Mouse (Mus musculus) heart, postnatal 0 days (tissue): ENCODE measurements around the gene Nup214. TPM values are rescaled to one million over a fixed set of nuclear protein-coding genes. Genes with fewer than 3 reads are reported as not detected.

Source experiments
- ATAC-seq: fragments of 200-750 bp; cut with Nextera tagmentation; 2 replicates; pipeline ENCODE4 v1.8.0; 2017; ENCODE audit warnings: low read depth, moderate number of reproducible peaks, moderate library complexity; ENCODE audit not compliant: insufficient read depth
- DNase-seq: peaks from one replicate; pipeline ENCODE4 v3.0.0-alpha.2; 2016; ENCODE audit warnings: low spot score
- H3K27ac ChIP-seq: fragments of 300-500 bp; sonication (generic); 2 replicates; pipeline ENCODE4 v1.5.1; 2014; ENCODE audit warnings: low read depth, mild to moderate bottlenecking
- H3K27me3 ChIP-seq: fragments of 300-500 bp; sonication (generic); 2 replicates; pipeline ENCODE4 v1.6.1; 2014; ENCODE audit warnings: low read length, mixed read lengths; ENCODE audit not compliant: control insufficient read depth, insufficient read depth
- H3K36me3 ChIP-seq: fragments of 300-500 bp; sonication (generic); replicated peaks from 2 replicates; pipeline ENCODE4 v1.6.1; 2014; ENCODE audit warnings: low read length, mixed read lengths; ENCODE audit not compliant: control insufficient read depth, insufficient read depth
- H3K4me1 ChIP-seq: fragments of 300-500 bp; sonication (generic); 2 replicates; pipeline ENCODE4 v1.6.1; 2014; ENCODE audit warnings: antibody characterized with exemption; ENCODE audit not compliant: control insufficient read depth, insufficient read depth
- H3K4me2 ChIP-seq: fragments of 300-500 bp; sonication (generic); 2 replicates; pipeline ENCODE4 v1.6.1; 2014; ENCODE audit warnings: low read depth, mild to moderate bottlenecking, low read length, moderate library complexity
- H3K4me3 ChIP-seq: fragments of 300-500 bp; sonication (generic); 2 replicates; pipeline ENCODE4 v1.5.1; 2014; ENCODE audit warnings: low read depth, low read length
- H3K9ac ChIP-seq: fragments of 300-500 bp; sonication (generic); replicated peaks from 2 replicates; pipeline ENCODE4 v1.6.1; 2014; ENCODE audit warnings: low read depth, low read length, mixed read lengths
- H3K9me3 ChIP-seq: fragments of 300-500 bp; sonication (generic); replicated peaks from 2 replicates; pipeline ENCODE4 v1.6.1; 2016; ENCODE audit warnings: low read length; ENCODE audit not compliant: control insufficient read depth
- CTCF ChIP-seq: IDR thresholded peaks from 2 replicates; pipeline ENCODE4 v1.5.1; 2016; ENCODE audit warnings: antibody characterized with exemption, control low read depth, low read depth
- EP300 ChIP-seq: IDR thresholded peaks from 2 replicates; pipeline ENCODE4 v1.6.1; 2016; ENCODE audit warnings: antibody characterized with exemption, low read depth
- WGBS: fragments of 180-500 bp; shearing (Covaris S2); extraction: QIAGEN DNeasy Blood & Tissue Kit; methylation state at CpG from one replicate; pipeline ENCODE4 v1.1.7; 2014; 5-methylcytosine and 5-hydroxymethylcytosine counted together
- polyA plus RNA-seq: library from polyadenylated mRNA; unstranded; fragments of >200 nt; fragmentation: Nextera tagmentation; extraction: Ambion mirVana; gene quantifications from 2 replicates; pipeline ENCODE4 v1.2.1, GENCODE M21; 2015
- total RNA-seq: library from RNA; depleted of rRNA; stranded (reverse); fragments of >200 nt; gene quantifications from 2 replicates; pipeline ENCODE4 v1.2.3, GENCODE M21; 2014; ENCODE audit warnings: low replicate concordance

The Nup214 gene
- total and polyA plus RNA-seq, 2 experiments from 2014 or later: 17.3 to 35.7 TPM

- Histone ChIP-seq H3K9ac (no peak overlapping the region), H3K27me3 (no peaks in the 10 kb centered on the region), H3K4me2 (peak overlapping the region; percentile 97), H3K27ac (peak overlapping the region; percentile 90), H3K36me3 (no peaks in the 10 kb centered on the region), H3K4me1 (peaks cover 44% of the 10 kb centered on the region), H3K9me3 (no peaks in the 10 kb centered on the region), H3K4me3 (peak overlapping the region; percentile 67; the same call in 1 of the 2 replicates)
- no peak for DNase-seq
- no peak for ATAC-seq
- TF ChIP-seq CTCF (no peak), EP300 (no peak)
- WGBS: 40% methylated on average over 14 of the region's 14 CpGs
Measured at GRCm38 (mm10) chr2:32079191-32079725, 105.0 kb downstream of the Nup214 start.

- DNase-seq (no peak), ATAC-seq (no peak)
- peak overlapping the region; percentile 90 for H3K27ac ChIP-seq
- peak overlapping the region; percentile 67 for H3K4me3 ChIP-seq
- TF ChIP-seq EP300 (no peak), CTCF (no peak)
- no peak overlapping the region; the same call in 1 of the 2 replicates for H3K9ac ChIP-seq
- peaks cover 39% of the 10 kb centered on the region for H3K4me1 ChIP-seq
- no peaks in the 10 kb centered on the region for H3K9me3 ChIP-seq
- no peaks in the 10 kb centered on the region for H3K36me3 ChIP-seq
- no peaks in the 10 kb centered on the region for H3K27me3 ChIP-seq
- WGBS: 24% methylated on average over 3 of the region's 3 CpGs
- H3K4me2 ChIP-seq: peak overlapping the region; percentile 97
Measured at GRCm38 (mm10) chr2:32080681-32081080, 106.4 kb downstream of the Nup214 start.

- no peak for DNase-seq
- WGBS: 36% methylated on average over 14 of the region's 14 CpGs
- no peaks in the 10 kb centered on the region for H3K27me3 ChIP-seq
Measured at GRCm38 (mm10) chr2:32081296-32081929, 107.2 kb downstream of the Nup214 start.

GRCm38 (mm10) chr2:32082229-32082628 lies 108.0 kb downstream of the Nup214 start:
- no peak for ATAC-seq
- Histone ChIP-seq H3K36me3 (no peaks in the 10 kb centered on the region), H3K27me3 (no peaks in the 10 kb centered on the region), H3K27ac (peak overlapping the region; percentile 90), H3K9me3 (no peaks in the 10 kb centered on the region), H3K4me2 (peak overlapping the region; percentile 97), H3K9ac (peak overlapping the region; percentile 73), H3K4me1 (peaks cover 34% of the 10 kb centered on the region), H3K4me3 (peak overlapping the region; percentile 67)
- DNase-seq: no peak
- WGBS: 5% methylated on average over 2 of the region's 2 CpGs
- TF ChIP-seq EP300 (no peak), CTCF (no peak)

More at GRCm38 (mm10) chr2:32081296-32081929, 107.2 kb downstream of the Nup214 start:
- Histone ChIP-seq H3K9ac (peak overlapping the region; percentile 73), H3K4me1 (peaks cover 39% of the 10 kb centered on the region), H3K27ac (peak overlapping the region; percentile 90), H3K4me2 (peak overlapping the region; percentile 97), H3K4me3 (peak overlapping the region; percentile 67), H3K9me3 (no peaks in the 10 kb centered on the region), H3K36me3 (no peaks in the 10 kb centered on the region)
- no peak for ATAC-seq
- TF ChIP-seq CTCF: no peak
- TF ChIP-seq EP300: no peak

- Histone ChIP-seq H3K27ac (peak overlapping the region; percentile 90), H3K4me3 (peak overlapping the region; percentile 67), H3K9ac (peak overlapping the region; percentile 73), H3K4me1 (peaks cover 29% of the 10 kb centered on the region), H3K27me3 (no peaks in the 10 kb centered on the region), H3K4me2 (peak overlapping the region; percentile 97), H3K9me3 (no peaks in the 10 kb centered on the region), H3K36me3 (no peaks in the 10 kb centered on the region)
- WGBS: under 1% methylated on average over 86 of the region's 91 CpGs
- ATAC-seq (peak; percentile 43), DNase-seq (no peak)
- TF ChIP-seq EP300 (no peak), CTCF (0 out of 2 replicates have a peak, but pooled peaks have one; percentile 21)
Measured at GRCm38 (mm10) chr2:32083159-32084011, 109.1 kb downstream of the Nup214 start.
